Mouse (Mus musculus): Measurements from ENCODE around the gene Sipa1l3.

DNA sequence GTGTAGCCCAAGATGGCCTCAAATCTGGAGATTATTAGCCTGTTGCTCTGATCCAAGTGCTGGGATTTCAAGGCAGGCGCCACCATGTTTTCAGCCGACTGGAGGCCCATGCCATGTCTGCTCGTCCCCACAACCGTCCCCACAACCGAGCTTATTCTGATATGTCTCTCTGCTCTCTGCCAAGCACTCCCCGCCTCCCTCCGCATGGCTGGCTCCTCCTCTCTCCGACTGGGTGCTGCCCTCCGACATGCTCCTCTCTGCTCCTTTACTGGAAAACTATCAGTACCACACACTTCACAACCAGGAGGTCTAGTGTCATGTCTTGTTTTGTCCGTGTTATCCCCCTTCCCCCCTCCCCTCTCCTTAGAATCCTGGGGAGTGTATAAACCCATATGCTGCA lies 51.9 kb downstream of the Sipa1l3 start:
- TF ChIP-seq CTCF (IDR thresholded peaks at IDR 0.05; ENCODE audit: control insufficient read depth, insufficient read depth, insufficient replicate concordance, low read depth, low read length): no peak
- TF ChIP-seq POLR2A (IDR thresholded peaks at IDR 0.05; ENCODE audit: control insufficient read depth, low read depth, low read length): no peak

All from testis, adult 2 months (tissue).